Mouse (Mus musculus) G1E-ER4 (cell line): ENCODE measurements around the gene Ampd2. TPM values are rescaled to one million over a fixed set of nuclear protein-coding genes. Genes with fewer than 3 reads are reported as not detected.

ENCODE experiments used
- GATA1 ChIP-seq: IDR thresholded peaks from one replicate; pipeline ENCODE4 v1.8.0; 2012; ENCODE audit warnings: low read length, inconsistent platforms
- polyA plus RNA-seq: library from polyadenylated mRNA; stranded (reverse); fragments of >175 nt; gene quantifications from 2 replicates; pipeline ENCODE4 v1.2.3, GENCODE M21; 2012

Ampd2 gene
- polyA plus RNA-seq, 1 experiment: 347 TPM

DNA sequence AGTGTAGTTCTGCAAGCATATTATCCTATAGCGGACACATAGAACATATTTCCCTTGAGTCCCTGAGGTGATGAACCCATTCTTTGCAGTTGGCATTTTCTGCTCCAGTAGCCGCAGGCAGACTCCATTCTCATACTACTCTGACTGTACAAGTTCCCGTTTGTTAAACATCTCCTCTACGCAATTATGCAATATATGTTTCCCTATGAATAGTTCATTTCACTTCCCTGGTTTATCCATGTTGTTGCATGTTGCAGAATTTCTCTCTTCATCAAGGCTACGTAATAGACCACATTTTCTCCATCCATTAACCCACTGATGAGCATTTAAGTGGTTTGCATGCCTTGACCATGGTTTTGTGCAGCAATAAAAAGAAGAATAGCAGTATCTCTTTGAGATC lies 36.0 kb downstream of the Ampd2 start:
- no peak for TF ChIP-seq GATA1

GRCm38 (mm10) chr3:108048306-108048705 lies 38.1 kb downstream of the Ampd2 start:
- no peak for TF ChIP-seq GATA1

DNA sequence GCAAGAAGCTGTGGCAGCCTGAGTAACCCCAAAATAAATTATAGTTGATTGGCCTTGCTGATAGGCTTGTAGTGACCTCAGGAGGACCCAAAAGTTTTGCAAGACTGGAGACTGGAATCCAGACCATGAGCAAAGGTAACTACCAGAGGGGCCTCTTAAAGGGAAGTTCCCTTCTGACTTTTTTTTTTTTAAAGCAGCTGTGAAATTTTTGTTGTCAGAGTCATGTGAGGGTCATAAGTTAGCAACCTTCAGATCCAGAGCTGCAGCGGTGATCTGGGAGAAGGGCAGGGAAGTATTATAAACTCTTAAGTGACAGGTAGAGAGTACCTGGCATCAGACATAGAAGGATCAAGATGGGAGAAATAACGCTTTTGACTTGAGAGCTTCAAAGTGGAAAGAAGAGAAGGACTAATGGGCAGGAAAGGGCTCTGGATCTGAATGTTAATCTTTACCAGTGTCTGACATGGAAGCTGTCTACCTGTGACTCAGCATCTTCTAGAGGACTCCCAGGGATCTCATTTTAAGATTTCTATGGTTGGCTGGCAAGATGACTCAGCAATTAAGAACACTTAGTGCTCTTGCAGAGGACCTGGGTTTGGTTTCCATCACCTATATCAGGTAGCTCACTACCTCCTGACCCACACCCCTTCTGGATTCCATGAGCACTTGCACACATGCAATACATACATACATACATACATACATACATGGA lies 39.4 kb downstream of the Ampd2 start:
- TF ChIP-seq GATA1: no peak

GRCm38 (mm10) chr3:108044394-108045140 lies 41.9 kb downstream of the Ampd2 start, which contains the start of gene Gstm4:
Gene Gstm4 (minus strand): TSS chr3:108044894.
- no peak for TF ChIP-seq GATA1

DNA sequence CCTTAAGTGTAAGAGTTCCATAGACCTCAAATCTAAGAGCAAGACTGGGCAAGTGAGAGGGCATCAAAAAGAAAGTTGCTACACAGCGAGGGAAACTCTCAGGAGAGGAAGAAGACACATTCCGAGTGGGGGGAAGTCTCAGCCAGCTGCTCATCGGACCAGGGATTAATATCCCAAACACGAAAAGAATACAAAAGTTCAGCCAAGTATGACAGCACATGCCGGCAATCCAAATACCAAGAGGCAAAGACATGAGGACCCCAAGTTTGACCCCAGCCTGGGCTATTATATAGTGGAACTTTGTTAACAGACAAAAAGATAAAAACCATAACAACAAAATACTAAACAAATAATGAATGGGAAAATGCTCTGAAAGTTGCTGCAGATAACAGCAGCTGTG lies 53.3 kb downstream of the Ampd2 start:
- TF ChIP-seq GATA1: no peak

DNA sequence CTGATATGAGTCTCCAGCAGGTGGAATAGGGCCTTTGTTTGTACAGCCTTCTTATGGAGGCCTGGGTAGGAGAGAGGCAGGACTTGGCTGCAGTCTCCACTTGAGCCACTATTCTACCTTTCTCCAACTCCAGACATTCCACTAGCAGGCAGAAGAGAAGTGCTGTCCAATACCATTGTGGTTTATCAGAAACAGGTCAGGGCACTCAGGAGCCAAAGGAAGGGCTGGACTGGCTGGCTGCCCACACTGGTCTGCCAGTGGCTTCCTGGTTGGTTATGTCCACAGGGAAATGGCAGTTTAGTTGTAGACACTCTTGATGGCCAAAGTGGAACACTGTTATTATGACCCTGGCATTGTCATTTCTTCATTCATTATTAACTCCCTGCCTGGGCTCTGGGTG lies 54.3 kb downstream of the Ampd2 start:
- no peak for TF ChIP-seq GATA1

GRCm38 (mm10) chr3:108028641-108029365 lies 57.6 kb downstream of the Ampd2 start:
- TF ChIP-seq GATA1: no peak

GRCm38 (mm10) chr3:108026597-108026996 lies 59.9 kb downstream of the Ampd2 start:
- TF ChIP-seq GATA1: no peak

GRCm38 (mm10) chr3:108026049-108026448 lies 60.4 kb downstream of the Ampd2 start:
- TF ChIP-seq GATA1: no peak

- TF ChIP-seq GATA1: no peak
Measured at GRCm38 (mm10) chr3:108025318-108025717, 61.1 kb downstream of the Ampd2 start.

Other genes with a start within 250 kb of the Ampd2 start
- gene Eps8l3, start 209.4 kb downstream of the Ampd2 start, polyA plus RNA-seq: not detected in 2 replicates
- not detected in 2 replicates for gene Gstm5, start 190.8 kb downstream of the Ampd2 start, polyA plus RNA-seq
- gene Gstm7, start 154.8 kb downstream of the Ampd2 start, polyA plus RNA-seq: not detected in 2 replicates
- gene Gstm6, start 142.9 kb downstream of the Ampd2 start, polyA plus RNA-seq: not detected in 2 replicates
- not detected in 2 replicates for gene Gstm3, start 117.4 kb downstream of the Ampd2 start, polyA plus RNA-seq
- not detected in 2 replicates for gene Gstm2, start 100.2 kb downstream of the Ampd2 start, polyA plus RNA-seq
- 0.24 and 0.26 TPM in 2 replicates for gene Gstm1, start 68.7 kb downstream of the Ampd2 start, polyA plus RNA-seq
- gene Gstm4, start 41.8 kb downstream of the Ampd2 start, polyA plus RNA-seq: not detected in 2 replicates
- gene Gnat2, start 6.1 kb upstream of the Ampd2 start, polyA plus RNA-seq: 0.23 and 0.65 TPM in 2 replicates
- 28.4 and 45.9 TPM in 2 replicates for gene Gnai3, start 59.5 kb upstream of the Ampd2 start, polyA plus RNA-seq
- gene Gpr61, start 68.2 kb upstream of the Ampd2 start, polyA plus RNA-seq: not detected in 2 replicates
- 1.8 TPM in 2 replicates for gene Amigo1, start 99.7 kb upstream of the Ampd2 start, polyA plus RNA-seq
- gene Cyb561d1, start 114.6 kb upstream of the Ampd2 start, polyA plus RNA-seq: 2.4 and 3.0 TPM in 2 replicates
- gene Atxn7l2, start 124.3 kb upstream of the Ampd2 start, polyA plus RNA-seq: 21.6 and 23.2 TPM in 2 replicates
- not detected in 2 replicates for gene Sypl2, start 140.0 kb upstream of the Ampd2 start, polyA plus RNA-seq
- 4.1 and 5.1 TPM in 2 replicates for gene Psma5, start 170.3 kb upstream of the Ampd2 start, polyA plus RNA-seq
- 1.6 and 2.8 TPM in 2 replicates for gene Sort1, start 197.4 kb upstream of the Ampd2 start, polyA plus RNA-seq